Mouse (Mus musculus) hindbrain, embryonic 15.5 days (tissue): ENCODE data around the gene Dusp28. TPM values are rescaled to one million over a fixed set of nuclear protein-coding genes. Genes with fewer than 3 reads are reported as not detected.

ENCODE experiments used
- ATAC-seq: fragments of 200-750 bp; cut with Nextera tagmentation; 2 replicates; pipeline ENCODE4 v1.8.0; 2017; ENCODE audit warnings: low read depth, moderate number of reproducible peaks, moderate TSS enrichment; ENCODE audit not compliant: low FRiP score
- H3K27ac ChIP-seq: fragments of 300-500 bp; sonication (generic); replicated peaks from 2 replicates; pipeline ENCODE4 v1.5.1; 2015; ENCODE audit warnings: mild to moderate bottlenecking, inconsistent platforms
- H3K27me3 ChIP-seq: fragments of 300-500 bp; sonication (generic); 2 replicates; pipeline ENCODE4 v1.6.1; 2015; ENCODE audit warnings: control low read depth, inconsistent platforms
- H3K36me3 ChIP-seq: fragments of 300-500 bp; sonication (generic); 2 replicates; pipeline ENCODE4 v1.6.1; 2015; ENCODE audit warnings: control low read depth, inconsistent platforms
- H3K4me1 ChIP-seq: fragments of 300-500 bp; sonication (generic); replicated peaks from 2 replicates; pipeline ENCODE4 v1.6.1; 2015; ENCODE audit warnings: control low read depth, inconsistent platforms
- H3K4me2 ChIP-seq: fragments of 300-500 bp; sonication (generic); 2 replicates; pipeline ENCODE4 v1.6.1; 2015; ENCODE audit warnings: moderate library complexity, mild to moderate bottlenecking, inconsistent platforms
- H3K4me3 ChIP-seq: fragments of 300-500 bp; sonication (generic); 2 replicates; pipeline ENCODE4 v1.5.1; 2015; ENCODE audit warnings: mild to moderate bottlenecking, inconsistent platforms
- H3K9ac ChIP-seq: fragments of 300-500 bp; sonication (generic); 2 replicates; pipeline ENCODE4 v1.6.1; 2015; ENCODE audit warnings: inconsistent platforms
- H3K9me3 ChIP-seq: fragments of 300-500 bp; sonication (generic); 2 replicates; pipeline ENCODE4 v1.6.1; 2016; ENCODE audit warnings: control low read depth, inconsistent platforms
- WGBS: fragments of 180-500 bp; shearing (Covaris S2); methylation state at CpG from one replicate; pipeline ENCODE4 v1.1.7; 2015; 5-methylcytosine and 5-hydroxymethylcytosine counted together
- polyA plus RNA-seq: library from polyadenylated mRNA; unstranded; fragments of >200 nt; fragmentation: Nextera tagmentation; extraction: Ambion mirVana; gene quantifications from 2 replicates; pipeline ENCODE4 v1.2.1, GENCODE M21; 2015

Dusp28 gene
- polyA plus RNA-seq, 1 experiment from 2014 or later = 16.6 TPM

GRCm38 (mm10) chr1:92880101-92880500 is 26.7 kb upstream of the Dusp28 start:
- Histone ChIP-seq H3K4me2 (no peak overlapping the region), H3K4me1 (no peaks in the 10 kb centered on the region), H3K27me3 (no peaks in the 10 kb centered on the region), H3K9ac (no peak overlapping the region), H3K4me3 (no peak overlapping the region), H3K27ac (no peak overlapping the region), H3K36me3 (no peaks in the 10 kb centered on the region), H3K9me3 (no peaks in the 10 kb centered on the region)
- WGBS = 84% methylated on average over 5 of the region's 5 CpGs
- no peak for ATAC-seq

GRCm38 (mm10) chr1:92881982-92882381 is 24.8 kb upstream of the Dusp28 start:
- no peak for ATAC-seq
- Histone ChIP-seq H3K9me3 (no peaks in the 10 kb centered on the region), H3K4me1 (no peaks in the 10 kb centered on the region), H3K9ac (no peak overlapping the region), H3K27me3 (no peaks in the 10 kb centered on the region), H3K36me3 (no peaks in the 10 kb centered on the region), H3K4me2 (no peak overlapping the region), H3K27ac (no peak overlapping the region), H3K4me3 (no peak overlapping the region)
- WGBS = 86% methylated on average over 6 of the region's 6 CpGs

GRCm38 (mm10) chr1:92888901-92889655 is 17.7 kb upstream of the Dusp28 start:
- Histone ChIP-seq H3K36me3 (no peaks in the 10 kb centered on the region), H3K4me3 (no peak overlapping the region), H3K4me1 (no peaks in the 10 kb centered on the region), H3K4me2 (no peak overlapping the region), H3K9ac (no peak overlapping the region), H3K27ac (no peak overlapping the region), H3K27me3 (no peaks in the 10 kb centered on the region), H3K9me3 (no peaks in the 10 kb centered on the region)
- WGBS = 73% methylated on average over 7 of the region's 7 CpGs
- ATAC-seq = no peak

- H3K9ac ChIP-seq = no peak overlapping the region
- WGBS = 66% methylated on average over 3 of the region's 3 CpGs
- no peaks in the 10 kb centered on the region for H3K27me3 ChIP-seq
These were observed 14.0 kb upstream of the Dusp28 start for GRCm38 (mm10) chr1:92892791-92893190.

GRCm38 (mm10) chr1:92893896-92894295 is 12.9 kb upstream of the Dusp28 start:
- 77% methylated on average over 3 of the region's 3 CpGs for WGBS
- no peak overlapping the region for H3K27ac ChIP-seq
- no peaks in the 10 kb centered on the region for H3K4me1 ChIP-seq
- no peaks in the 10 kb centered on the region for H3K27me3 ChIP-seq
- no peak overlapping the region for H3K4me2 ChIP-seq
- no peaks in the 10 kb centered on the region for H3K36me3 ChIP-seq
- no peak overlapping the region for H3K9ac ChIP-seq
- no peak for ATAC-seq
- H3K9me3 ChIP-seq = no peaks in the 10 kb centered on the region
- H3K4me3 ChIP-seq = no peak overlapping the region

More at GRCm38 (mm10) chr1:92892791-92893190, 14.0 kb upstream of the Dusp28 start:
- H3K27ac ChIP-seq = no peak overlapping the region
- H3K4me3 ChIP-seq = no peak overlapping the region
- H3K9me3 ChIP-seq = no peaks in the 10 kb centered on the region
- no peaks in the 10 kb centered on the region for H3K36me3 ChIP-seq
- no peak overlapping the region for H3K4me2 ChIP-seq
- H3K4me1 ChIP-seq = no peaks in the 10 kb centered on the region
- ATAC-seq = no peak

- no peak overlapping the region for H3K9ac ChIP-seq
- no peaks in the 10 kb centered on the region for H3K4me1 ChIP-seq
- 14% methylated on average over 3 of the region's 3 CpGs for whole genome bisulfite sequencing
- H3K4me2 ChIP-seq = no peak overlapping the region
- peak; percentile 78 for ATAC-seq
- H3K9me3 ChIP-seq = no peaks in the 10 kb centered on the region
- no peaks in the 10 kb centered on the region for H3K27me3 ChIP-seq
- H3K4me3 ChIP-seq = no peak overlapping the region
- H3K36me3 ChIP-seq = no peaks in the 10 kb centered on the region
- no peak overlapping the region for H3K27ac ChIP-seq
These were observed 11.7 kb upstream of the Dusp28 start for GRCm38 (mm10) chr1:92895089-92895488.

GRCm38 (mm10) chr1:92902786-92903185 is 4.0 kb upstream of the Dusp28 start, which contains the start of gene Ankmy1:
Gene Ankmy1 (minus strand): TSS chr1:92902906.
- ATAC-seq = peak; percentile 6; the same call in 1 of the 2 replicates
- H3K27me3 ChIP-seq = peaks cover 10% of the 10 kb centered on the region; the same call in 1 of the 2 replicates
- peak within 1 kb of the TSS; percentile 16 for H3K4me3 ChIP-seq
- no peak within 1 kb of the TSS for H3K27ac ChIP-seq
- no peaks in the 10 kb centered on the region for H3K9me3 ChIP-seq
- H3K36me3 ChIP-seq = no peaks in the 10 kb centered on the region
- H3K9ac ChIP-seq = no peak within 1 kb of the TSS; the same call in 1 of the 2 replicates
- peak within 1 kb of the TSS; percentile 49 for H3K4me2 ChIP-seq
- 2% methylated on average over 15 of the region's 15 CpGs for WGBS
- peaks cover 17% of the 10 kb centered on the region for H3K4me1 ChIP-seq

GRCm38 (mm10) chr1:92903627-92904026 is 3.2 kb upstream of the Dusp28 start:
- no peaks in the 10 kb centered on the region for H3K36me3 ChIP-seq
- H3K9ac ChIP-seq = no peak overlapping the region
- no peak overlapping the region for H3K27ac ChIP-seq
- H3K27me3 ChIP-seq = peaks cover 10% of the 10 kb centered on the region; the same call in 1 of the 2 replicates
- H3K9me3 ChIP-seq = no peaks in the 10 kb centered on the region
- peaks cover 21% of the 10 kb centered on the region for H3K4me1 ChIP-seq
- ATAC-seq = no peak
- H3K4me2 ChIP-seq = no peak overlapping the region
- 76% methylated on average over 4 of the region's 4 CpGs for WGBS
- no peak overlapping the region for H3K4me3 ChIP-seq

GRCm38 (mm10) chr1:92905703-92906310 is 974 bp upstream of the Dusp28 start:
- Histone ChIP-seq H3K27ac (no peak overlapping the region), H3K9ac (no peak overlapping the region), H3K36me3 (no peaks in the 10 kb centered on the region), H3K4me1 (peaks cover 35% of the 10 kb centered on the region), H3K9me3 (no peaks in the 10 kb centered on the region), H3K4me2 (peak overlapping the region; percentile 76; the same call in 1 of the 2 replicates), H3K27me3 (peaks cover 10% of the 10 kb centered on the region; the same call in 1 of the 2 replicates), H3K4me3 (no peak overlapping the region)
- no peak for ATAC-seq
- 90% methylated on average over 2 of the region's 2 CpGs for WGBS

GRCm38 (mm10) chr1:92907632-92908360 is 1.0 kb downstream of the Dusp28 start:
- Histone ChIP-seq H3K4me2 (peak overlapping the region; percentile 76), H3K27ac (peak overlapping the region; percentile 92), H3K27me3 (no peaks in the 10 kb centered on the region), H3K9ac (peak overlapping the region; percentile 61), H3K9me3 (no peaks in the 10 kb centered on the region), H3K4me1 (peaks cover 45% of the 10 kb centered on the region), H3K4me3 (peak overlapping the region; percentile 71), H3K36me3 (no peaks in the 10 kb centered on the region)
- WGBS = 39% methylated on average over 20 of the region's 20 CpGs
- ATAC-seq = peak; percentile 10

- no peak overlapping the region for H3K9ac ChIP-seq
- no peak overlapping the region for H3K27ac ChIP-seq
- no peak for ATAC-seq
- no peak overlapping the region for H3K4me3 ChIP-seq
- peaks cover 47% of the 10 kb centered on the region for H3K4me1 ChIP-seq
- 92% methylated on average over 3 of the region's 3 CpGs for WGBS
- no peaks in the 10 kb centered on the region for H3K27me3 ChIP-seq
- no peaks in the 10 kb centered on the region for H3K36me3 ChIP-seq
- no peak overlapping the region for H3K4me2 ChIP-seq
- H3K9me3 ChIP-seq = no peaks in the 10 kb centered on the region
These were observed 1.9 kb downstream of the Dusp28 start for GRCm38 (mm10) chr1:92908664-92909063.

GRCm38 (mm10) chr1:92909068-92909467 is 2.3 kb downstream of the Dusp28 start:
- 68% methylated on average over 4 of the region's 4 CpGs for WGBS
- H3K9ac ChIP-seq = no peak overlapping the region
- H3K27me3 ChIP-seq = no peaks in the 10 kb centered on the region
- H3K4me3 ChIP-seq = peak overlapping the region; percentile 74; the same call in 1 of the 2 replicates
- no peaks in the 10 kb centered on the region for H3K9me3 ChIP-seq
- H3K36me3 ChIP-seq = no peaks in the 10 kb centered on the region
- H3K4me2 ChIP-seq = peak overlapping the region; percentile 91
- no peak for ATAC-seq
- no peak overlapping the region for H3K27ac ChIP-seq
- peaks cover 51% of the 10 kb centered on the region for H3K4me1 ChIP-seq
